Mouse (Mus musculus): ENCODE data around the gene Ubald2. TPM values are rescaled to one million over a fixed set of nuclear protein-coding genes. Genes with fewer than 3 reads are reported as not detected.
A peak's percentile ranks its signal among the peaks of the same experiment; 100 is the strongest.

The Ubald2 gene
- total and polyA plus RNA-seq, 3 experiments, result 56.8 to 77.7 TPM; not detected in 1

- DNase-seq (ENCODE audit: low read depth, low spot score), result peak; percentile 93
- Histone ChIP-seq H3K27me3 (ENCODE audit: control insufficient read depth in 1 of 2, insufficient read depth in 2 of 2, low read length in 2 of 2) (no peaks in the 10 kb centered on the region), H3K4me1 (ENCODE audit: control insufficient read depth in 1 of 2, insufficient read depth in 2 of 2, low read length in 2 of 2) (no peaks in the 10 kb centered on the region)
Observed at GRCm38 (mm10) chr11:116445596-116446307, 11.9 kb downstream of the Ubald2 start.

GRCm38 (mm10) chr11:116446308-116446887 is 12.5 kb downstream of the Ubald2 start:
- no peaks in the 10 kb centered on the region for H3K27me3 ChIP-seq (ENCODE audit: control insufficient read depth in 1 of 2, insufficient read depth in 2 of 2, low read length in 2 of 2)
- TF ChIP-seq RAD21 (IDR thresholded peaks at IDR 0.05; ENCODE audit: low read depth, low read length) (no peak), MXI1 (IDR thresholded peaks at IDR 0.05; ENCODE audit: low read depth, low read length) (no peak), MAZ (IDR thresholded peaks at IDR 0.05; ENCODE audit: low read depth, low read length) (no peak), USF1 (IDR thresholded peaks at IDR 0.05; ENCODE audit: low read depth, low read length) (no peak), UBTF (IDR thresholded peaks at IDR 0.05; ENCODE audit: borderline replicate concordance, insufficient read depth, low read depth, low read length) (no peak), USF2 (IDR thresholded peaks at IDR 0.05; ENCODE audit: borderline replicate concordance in 1 of 2, insufficient read depth in 1 of 2, low read depth in 1 of 2, low read length in 2 of 2) (no peak), EP300 (IDR thresholded peaks at IDR 0.05; ENCODE audit: low read depth in 1 of 2, low read length in 2 of 2) (no peak), CHD2 (IDR thresholded peaks at IDR 0.05; ENCODE audit: low read length) (no peak), POLR2A (IDR thresholded peaks at IDR 0.05; ENCODE audit: control insufficient read depth in 1 of 2, insufficient read depth in 1 of 2, low read depth in 1 of 2, low read length in 2 of 2, poor library complexity in 1 of 2) (no peak), NELFE (IDR thresholded peaks at IDR 0.05; ENCODE audit: low read depth, low read length) (no peak), ZC3H11A (IDR thresholded peaks at IDR 0.05; ENCODE audit: low read depth, low read length) (no peak), ZNF384 (IDR thresholded peaks at IDR 0.05; ENCODE audit: low read depth, low read length) (no peak), ELF1 (IDR thresholded peaks at IDR 0.05; ENCODE audit: low read depth, low read length) (no peak), ZMIZ1 (IDR thresholded peaks at IDR 0.05; ENCODE audit: low read depth, low read length) (no peak), CTCF (IDR thresholded peaks at IDR 0.05 in 2 of 3, conservative IDR thresholded peaks at IDR 0.05 in 1 of 3; ENCODE audit: control insufficient read depth in 1 of 3, insufficient read depth in 1 of 3, low read depth in 2 of 3, low read length in 3 of 3, poor library complexity in 1 of 3, severe bottlenecking in 1 of 3) (no peak), ZKSCAN1 (IDR thresholded peaks at IDR 0.05; ENCODE audit: low read depth, low read length) (no peak), JUND (IDR thresholded peaks at IDR 0.05; ENCODE audit: low read depth, low read length) (no peak)
- H3K36me3 ChIP-seq (ENCODE audit: control insufficient read depth in 1 of 2, insufficient read depth in 2 of 2, low read length in 2 of 2), result no peaks in the 10 kb centered on the region
- no peaks in the 10 kb centered on the region for H3K4me1 ChIP-seq (ENCODE audit: control insufficient read depth in 1 of 2, insufficient read depth in 2 of 2, low read length in 2 of 2)
- no peak overlapping the region for H3K4me3 ChIP-seq (ENCODE audit: control insufficient read depth in 1 of 2, insufficient read depth in 1 of 2, low read depth in 2 of 2, low read length in 2 of 2)
- no peak overlapping the region for H3K27ac ChIP-seq (ENCODE audit: control insufficient read depth, low read depth, low read length)
- H3K9ac ChIP-seq (ENCODE audit: control insufficient read depth, low read depth, low read length, poor library complexity, severe bottlenecking), result no peak overlapping the region
- no peaks in the 10 kb centered on the region for H3K79me2 ChIP-seq (ENCODE audit: control insufficient read depth, insufficient read depth, low read length, poor library complexity)
- H3K9me3 ChIP-seq (replicated peaks; ENCODE audit: insufficient read depth, low read length), result no peaks in the 10 kb centered on the region
- DNase-seq (ENCODE audit: low read depth, low spot score), result no peak

More at GRCm38 (mm10) chr11:116445596-116446307, 11.9 kb downstream of the Ubald2 start:
- H3K9me3 ChIP-seq (replicated peaks; ENCODE audit: insufficient read depth, low read length), result no peaks in the 10 kb centered on the region
- H3K27ac ChIP-seq (ENCODE audit: control insufficient read depth, low read depth, low read length), result no peak overlapping the region
- no peak overlapping the region for H3K9ac ChIP-seq (ENCODE audit: control insufficient read depth, low read depth, low read length, poor library complexity, severe bottlenecking)
- TF ChIP-seq SMC3 (IDR thresholded peaks at IDR 0.05; ENCODE audit: low read depth, low read length) (peak; percentile 100), MAFK (IDR thresholded peaks at IDR 0.05; ENCODE audit: borderline replicate concordance, low read depth, low read length) (no peak), MXI1 (IDR thresholded peaks at IDR 0.05; ENCODE audit: low read depth, low read length) (no peak; the same call in 1 of the 2 replicates), SIN3A (IDR thresholded peaks at IDR 0.05; ENCODE audit: low read length) (peak; percentile 70), TBP (IDR thresholded peaks at IDR 0.05; ENCODE audit: low read depth, low read length) (0 out of 2 replicates have a peak, but pooled peaks have one; percentile 28), NRF1 (IDR thresholded peaks at IDR 0.05; ENCODE audit: insufficient read depth, low read depth, low read length, poor library complexity, severe bottlenecking) (no peak), CTCF (IDR thresholded peaks at IDR 0.05 in 2 of 3, conservative IDR thresholded peaks at IDR 0.05 in 1 of 3; ENCODE audit: control insufficient read depth in 1 of 3, insufficient read depth in 1 of 3, low read depth in 2 of 3, low read length in 3 of 3, poor library complexity in 1 of 3, severe bottlenecking in 1 of 3) (peak in 2 of 3 experiments; percentile 96 to 99), ZC3H11A (IDR thresholded peaks at IDR 0.05; ENCODE audit: low read depth, low read length) (peak; percentile 100), POLR2AphosphoS5 (IDR thresholded peaks at IDR 0.05; ENCODE audit: borderline replicate concordance, low read depth, low read length) (no peak), ELF1 (IDR thresholded peaks at IDR 0.05; ENCODE audit: low read depth, low read length) (peak; percentile 65; the same call in 1 of the 2 replicates), MAZ (IDR thresholded peaks at IDR 0.05; ENCODE audit: low read depth, low read length) (peak; percentile 66; the same call in 1 of the 2 replicates), MYC (IDR thresholded peaks at IDR 0.05; ENCODE audit: low read depth, low read length) (peak; percentile 66)
- H3K79me2 ChIP-seq (ENCODE audit: control insufficient read depth, insufficient read depth, low read length, poor library complexity), result no peaks in the 10 kb centered on the region
- H3K4me3 ChIP-seq (ENCODE audit: control insufficient read depth in 1 of 2, insufficient read depth in 1 of 2, low read depth in 2 of 2, low read length in 2 of 2), result no peak overlapping the region
- H3K36me3 ChIP-seq (ENCODE audit: control insufficient read depth in 1 of 2, insufficient read depth in 2 of 2, low read length in 2 of 2), result no peaks in the 10 kb centered on the region
